Mouse (Mus musculus) neural tube, embryonic 11.5 days (tissue): Measurements from ENCODE around the gene Lhb. TPM values are rescaled to one million over a fixed set of nuclear protein-coding genes. Genes with fewer than 3 reads are reported as not detected.

ENCODE experiments used
- ATAC-seq: fragments of 200-750 bp; cut with Nextera tagmentation; 2 replicates; pipeline ENCODE4 v1.8.0; 2017; ENCODE audit warnings: moderate number of reproducible peaks, mild to moderate bottlenecking, moderate TSS enrichment, moderate library complexity; ENCODE audit not compliant: insufficient read depth, low FRiP score, low TSS enrichment
- DNase-seq: peaks from one replicate; pipeline ENCODE4 v3.0.0-alpha.2; 2015; ENCODE audit warnings: low spot score
- H3K27ac ChIP-seq: fragments of 300-500 bp; sonication (generic); 2 replicates; pipeline ENCODE4 v1.5.1; 2014; ENCODE audit warnings: low read depth, mild to moderate bottlenecking, low read length
- H3K27me3 ChIP-seq: fragments of 300-500 bp; sonication (generic); 2 replicates; pipeline ENCODE4 v1.6.1; 2014; ENCODE audit warnings: mild to moderate bottlenecking, low read length, mixed read lengths; ENCODE audit not compliant: control insufficient read depth, insufficient read depth
- H3K36me3 ChIP-seq: fragments of 300-500 bp; sonication (generic); 2 replicates; pipeline ENCODE4 v1.6.1; 2014; ENCODE audit warnings: mild to moderate bottlenecking, low read length, moderate library complexity, mixed read lengths; ENCODE audit not compliant: control insufficient read depth, insufficient read depth
- H3K4me1 ChIP-seq: fragments of 300-500 bp; sonication (generic); 2 replicates; pipeline ENCODE4 v1.6.1; 2014; ENCODE audit warnings: low read length, mixed read lengths; ENCODE audit not compliant: control insufficient read depth, insufficient read depth
- H3K4me2 ChIP-seq: fragments of 300-500 bp; sonication (generic); 2 replicates; pipeline ENCODE4 v1.6.1; 2014; ENCODE audit warnings: low read depth, mild to moderate bottlenecking, moderate library complexity
- H3K4me3 ChIP-seq: fragments of 300-500 bp; sonication (generic); 2 replicates; pipeline ENCODE4 v1.5.1; 2014; ENCODE audit warnings: low read depth, low read length
- H3K9ac ChIP-seq: fragments of 300-500 bp; sonication (generic); 2 replicates; pipeline ENCODE4 v1.6.1; 2014; ENCODE audit warnings: mild to moderate bottlenecking, low read length
- H3K9me3 ChIP-seq: fragments of 300-500 bp; sonication (generic); 2 replicates; pipeline ENCODE4 v1.6.1; 2016; ENCODE audit warnings: low read length; ENCODE audit not compliant: control insufficient read depth
- WGBS: fragments of 180-500 bp; shearing (Covaris S2); extraction: QIAGEN DNeasy Blood & Tissue Kit; methylation state at CpG from one replicate; pipeline ENCODE4 v1.1.7; 2014; 5-methylcytosine and 5-hydroxymethylcytosine counted together
- microRNA-seq: library from miRNA; unstranded; fragments of <30 nt; microRNA quantifications from one replicate; pipeline ENCODE4, GENCODE M21; 2016
- polyA plus RNA-seq: library from polyadenylated mRNA; unstranded; fragments of >200 nt; fragmentation: Nextera tagmentation; extraction: Ambion mirVana; gene quantifications from 2 replicates; pipeline ENCODE4 v1.2.1, GENCODE M21; 2014

Gene Lhb
- polyA plus RNA-seq, 1 experiment from 2014 or later = not detected

GRCm38 (mm10) chr7:45467090-45467670 lies 46.6 kb downstream of the Lhb start:
- Histone ChIP-seq H3K36me3 (peaks cover 3% of the 10 kb centered on the region; the same call in 1 of the 2 replicates), H3K4me2 (peak overlapping the region; percentile 93), H3K27me3 (no peaks in the 10 kb centered on the region), H3K4me3 (peak overlapping the region; percentile 93), H3K27ac (no peak overlapping the region), H3K9ac (peak overlapping the region; percentile 19; the same call in 1 of the 2 replicates), H3K9me3 (no peaks in the 10 kb centered on the region), H3K4me1 (peaks cover 9% of the 10 kb centered on the region)
- peak; percentile 24; the same call in 1 of the 2 replicates for ATAC-seq
- no peak for DNase-seq
- WGBS = 39% methylated on average over 7 of the region's 7 CpGs

GRCm38 (mm10) chr7:45470869-45471268 lies 50.2 kb downstream of the Lhb start:
- WGBS = 10% methylated on average over 3 of the region's 3 CpGs
- Histone ChIP-seq H3K4me1 (peaks cover 5% of the 10 kb centered on the region), H3K27ac (no peak overlapping the region), H3K36me3 (no peaks in the 10 kb centered on the region), H3K9me3 (no peaks in the 10 kb centered on the region), H3K4me3 (no peak overlapping the region), H3K27me3 (no peaks in the 10 kb centered on the region), H3K4me2 (no peak overlapping the region), H3K9ac (no peak overlapping the region)
- DNase-seq (peak; percentile 74), ATAC-seq (no peak)

Small RNA genes within 50 kb of the gene (microRNA-seq; reads per million reads assigned to microRNA genes)
- gene Gm22133 = not detected

Other genes starting within 250 kb of the Lhb start
- not detected in 2 replicates for gene Gfy, start 241.3 kb upstream of the Lhb start, polyA plus RNA-seq
- not detected in 2 replicates for gene Pth2, start 239.8 kb upstream of the Lhb start, polyA plus RNA-seq
- gene Ccdc155, start 215.9 kb upstream of the Lhb start, polyA plus RNA-seq = 0.27 and 0.47 TPM in 2 replicates
- 3.1 and 5.2 TPM in 2 replicates for gene Dkkl1, start 208.7 kb upstream of the Lhb start, polyA plus RNA-seq
- 247 and 252 TPM in 2 replicates for gene Tead2, start 205.1 kb upstream of the Lhb start, polyA plus RNA-seq
- 0.74 and 0.76 TPM in 2 replicates for gene Cd37, start 181.7 kb upstream of the Lhb start, polyA plus RNA-seq
- 0.11 TPM in 1 of 2 replicates, not detected in the other for gene Slc6a16, start 179.7 kb upstream of the Lhb start, polyA plus RNA-seq
- gene Slc6a21, start 143.3 kb upstream of the Lhb start, polyA plus RNA-seq = not detected in 2 replicates
- gene Trpm4, start 87.0 kb upstream of the Lhb start, polyA plus RNA-seq = 6.5 and 8.6 TPM in 2 replicates
- 0.87 and 1.1 TPM in 2 replicates for gene Hrc, start 85.5 kb upstream of the Lhb start, polyA plus RNA-seq
- gene Ppfia3, start 53.8 kb upstream of the Lhb start, polyA plus RNA-seq = 11.9 and 12.1 TPM in 2 replicates
- 1.6 and 3.4 TPM in 2 replicates for gene Lin7b, start 50.2 kb upstream of the Lhb start, polyA plus RNA-seq
- 66.4 and 74.1 TPM in 2 replicates for gene Snrnp70, start 25.1 kb upstream of the Lhb start, polyA plus RNA-seq
- 0.20 TPM in 1 of 2 replicates, not detected in the other for gene Kcna7, start 15.2 kb upstream of the Lhb start, polyA plus RNA-seq
- 1.2 and 1.6 TPM in 2 replicates for gene Ntf5, start 7.1 kb upstream of the Lhb start, polyA plus RNA-seq
- 32.8 and 37.2 TPM in 2 replicates for gene Gys1, start 14.0 kb downstream of the Lhb start, polyA plus RNA-seq
- gene Ruvbl2, start 17.3 kb downstream of the Lhb start, polyA plus RNA-seq = 165 and 172 TPM in 2 replicates
- 5,316 and 5,449 TPM in 2 replicates for gene Ftl1, start 39.1 kb downstream of the Lhb start, polyA plus RNA-seq
- gene Bax, start 46.1 kb downstream of the Lhb start, polyA plus RNA-seq = 193 and 206 TPM in 2 replicates
- gene Tulp2, start 61.1 kb downstream of the Lhb start, polyA plus RNA-seq = 0.26 and 0.57 TPM in 2 replicates
- not detected in 2 replicates for gene Gm45808, start 66.0 kb downstream of the Lhb start, polyA plus RNA-seq
- 2.8 and 2.9 TPM in 2 replicates for gene Dhdh, start 68.0 kb downstream of the Lhb start, polyA plus RNA-seq
- gene Nucb1, start 89.6 kb downstream of the Lhb start, polyA plus RNA-seq = 110 and 113 TPM in 2 replicates
- gene Ppp1r15a, start 105.4 kb downstream of the Lhb start, polyA plus RNA-seq = 16.0 and 17.7 TPM in 2 replicates
- 1.3 and 2.3 TPM in 2 replicates for gene Plekha4, start 105.5 kb downstream of the Lhb start, polyA plus RNA-seq
- gene Hsd17b14, start 134.1 kb downstream of the Lhb start, polyA plus RNA-seq = 0.78 and 1.1 TPM in 2 replicates
- gene Bcat2, start 149.3 kb downstream of the Lhb start, polyA plus RNA-seq = 34.1 and 37.4 TPM in 2 replicates
- gene Fgf21, start 194.7 kb downstream of the Lhb start, polyA plus RNA-seq = not detected in 2 replicates
- not detected in 2 replicates for gene Fut1, start 196.5 kb downstream of the Lhb start, polyA plus RNA-seq
- gene Izumo1, start 201.0 kb downstream of the Lhb start, polyA plus RNA-seq = not detected in 2 replicates
- gene Rasip1, start 206.7 kb downstream of the Lhb start, polyA plus RNA-seq = 5.7 and 7.5 TPM in 2 replicates
- 2.9 and 5.6 TPM in 2 replicates for gene Mamstr, start 219.2 kb downstream of the Lhb start, polyA plus RNA-seq
- 0.08 and 0.11 TPM in 2 replicates for gene Fut2, start 245.6 kb downstream of the Lhb start, polyA plus RNA-seq